Mouse (Mus musculus) thymus, postnatal 36 days (tissue): ENCODE measurements around the gene Naa40.

Experiments used
- DNase-seq, 2 experiments: peaks; one replicate each; pipeline ENCODE4 v3.0.0; 2022; ENCODE audit warnings: mixed read lengths in 2 of 2

Naa40 gene

DNA sequence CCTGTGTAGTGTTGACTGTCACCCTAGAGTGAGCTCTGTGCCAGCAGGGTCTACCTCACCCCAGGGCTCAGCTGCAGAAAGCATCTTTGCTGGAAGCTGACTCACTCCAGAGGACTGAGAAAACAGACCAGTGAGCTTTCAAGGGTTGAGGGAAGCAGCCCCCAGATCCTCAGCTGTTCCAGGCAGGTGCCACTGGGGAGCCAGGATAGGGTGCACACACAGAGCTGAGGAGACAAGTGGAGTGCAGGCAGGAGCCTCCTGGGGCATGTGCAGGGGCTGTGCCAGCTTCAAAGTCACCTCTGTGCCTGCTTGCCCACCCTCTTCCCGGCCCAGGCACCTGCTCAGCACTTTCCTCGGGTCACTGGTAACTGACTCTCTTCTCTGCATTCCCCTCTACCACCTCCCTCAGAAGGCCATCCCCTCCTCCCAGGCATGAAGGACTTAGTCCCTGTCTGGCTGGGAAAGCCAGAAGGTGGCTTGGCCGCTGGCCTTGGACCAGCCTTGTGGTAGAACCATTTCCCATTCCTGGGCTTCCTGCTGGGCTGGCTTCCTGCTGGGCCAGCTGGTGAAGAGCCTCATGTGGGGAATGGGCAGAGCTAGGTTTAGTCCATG is 62.0 kb downstream of the Naa40 start:
- DNase-seq: no peak

DNA sequence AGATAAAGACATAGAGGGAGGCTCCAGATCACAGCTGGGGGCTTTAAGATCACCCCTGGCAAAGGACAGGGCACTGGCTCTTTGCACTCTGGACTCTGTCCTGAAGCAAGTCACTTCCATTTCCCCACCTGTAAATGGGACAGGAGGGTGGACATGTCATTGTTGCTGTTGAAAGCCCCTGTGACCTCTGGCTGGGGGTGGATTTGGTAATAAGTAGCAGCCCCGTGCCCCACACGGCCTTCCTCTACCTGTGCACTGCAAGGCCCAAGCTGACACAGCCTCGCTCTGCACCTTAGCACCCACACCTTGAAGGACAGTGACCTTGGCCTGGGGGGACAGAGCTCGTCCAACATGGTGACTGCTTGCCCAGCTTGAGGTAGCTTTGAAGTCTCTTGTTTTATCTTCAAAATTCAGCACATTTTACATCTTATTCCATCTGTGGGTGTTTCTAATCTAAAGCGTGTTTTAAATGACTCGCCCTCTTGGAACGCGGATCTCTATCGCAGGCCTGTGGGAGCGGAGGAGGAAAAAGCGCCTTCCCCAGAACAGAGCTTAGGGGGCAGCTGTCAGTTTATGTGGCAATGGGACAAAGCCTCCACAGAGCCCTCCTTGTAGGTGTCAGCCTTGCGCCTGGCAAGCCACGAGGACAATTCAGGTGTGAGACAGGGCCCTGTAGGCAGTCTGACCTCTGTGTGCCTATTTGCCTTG is 63.0 kb downstream of the Naa40 start:
- DNase-seq: no peak

DNA sequence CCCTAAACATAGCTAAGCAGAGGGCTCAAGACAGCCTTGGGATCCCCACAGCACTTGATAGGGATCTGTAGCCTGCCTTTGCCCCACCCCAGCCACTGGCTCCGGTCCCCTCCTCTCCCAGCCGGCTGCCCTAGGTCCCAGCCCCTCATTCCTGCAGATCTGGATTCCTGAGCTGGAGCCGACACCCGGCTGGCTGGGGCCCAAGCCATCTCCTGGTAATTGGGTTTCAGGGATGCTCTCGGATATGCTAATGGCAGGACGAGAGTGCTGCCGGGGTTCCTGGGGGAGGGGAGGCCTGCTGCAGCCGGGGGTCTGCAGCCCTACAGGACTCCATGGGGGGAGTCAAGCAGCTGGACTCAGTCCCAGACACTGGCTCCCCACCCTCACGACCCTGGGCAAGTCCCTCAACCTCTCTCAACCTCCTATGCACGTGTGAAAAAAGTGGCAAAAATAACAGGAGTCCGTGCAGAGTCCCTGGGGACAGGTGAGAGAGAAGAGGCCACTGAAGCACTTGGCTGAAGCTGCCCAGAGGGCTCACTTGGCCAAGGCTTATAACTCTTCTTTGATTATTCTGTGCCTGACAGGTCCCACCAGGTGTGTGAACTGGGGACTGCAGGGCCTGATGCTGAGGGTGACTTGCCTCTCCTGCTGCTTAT is 64.8 kb downstream of the Naa40 start:
- no peak for DNase-seq
